Mouse (Mus musculus) hindbrain, postnatal 0 days (tissue): ENCODE data around the gene AI481877. TPM values are rescaled to one million over a fixed set of nuclear protein-coding genes. Genes with fewer than 3 reads are reported as not detected.
"Not testable (repeated sequence)": the region's sequence is repeated elsewhere in the genome, so short reads cannot be mapped to it uniquely, and the experiment has no call there.

Experiments
- ATAC-seq: fragments of 200-750 bp; cut with Nextera tagmentation; 2 replicates; pipeline ENCODE4 v1.8.0; 2017; ENCODE audit warnings: mild to moderate bottlenecking, moderate TSS enrichment, moderate library complexity
- DNase-seq: peaks from one replicate; pipeline ENCODE4 v3.0.0-alpha.2; 2015; ENCODE audit warnings: low spot score
- H3K27ac ChIP-seq: fragments of 300-500 bp; sonication (generic); 2 replicates; pipeline ENCODE4 v1.5.1; 2014; ENCODE audit warnings: mild to moderate bottlenecking
- H3K27me3 ChIP-seq: fragments of 300-500 bp; sonication (generic); 2 replicates; pipeline ENCODE4 v1.6.1; 2014; ENCODE audit warnings: low read length, mixed read lengths; ENCODE audit not compliant: insufficient read depth
- H3K36me3 ChIP-seq: fragments of 300-500 bp; sonication (generic); 2 replicates; pipeline ENCODE4 v1.6.1; 2014; ENCODE audit warnings: low read length, mixed read lengths; ENCODE audit not compliant: insufficient read depth
- H3K4me1 ChIP-seq: fragments of 300-500 bp; sonication (generic); 2 replicates; pipeline ENCODE4 v1.6.1; 2014; ENCODE audit warnings: antibody characterized with exemption, low read length, mixed read lengths; ENCODE audit not compliant: insufficient read depth
- H3K4me2 ChIP-seq: fragments of 300-500 bp; sonication (generic); 2 replicates; pipeline ENCODE4 v1.6.1; 2014; ENCODE audit warnings: low read depth, mild to moderate bottlenecking, low read length, moderate library complexity, mixed read lengths
- H3K4me3 ChIP-seq: fragments of 300-500 bp; sonication (generic); 2 replicates; pipeline ENCODE4 v1.5.1; 2014; ENCODE audit warnings: low read length
- H3K9ac ChIP-seq: fragments of 300-500 bp; sonication (generic); replicated peaks from 2 replicates; pipeline ENCODE4 v1.6.1; 2014; ENCODE audit warnings: mild to moderate bottlenecking, low read length, moderate library complexity, mixed read lengths
- H3K9me3 ChIP-seq: fragments of 300-500 bp; sonication (generic); 2 replicates; pipeline ENCODE4 v1.6.1; 2016; ENCODE audit warnings: low read length, mixed read lengths
- CTCF ChIP-seq: IDR thresholded peaks from 2 replicates; pipeline ENCODE4 v1.5.1; 2016; ENCODE audit warnings: antibody characterized with exemption, control low read depth, low read depth
- WGBS: fragments of 180-500 bp; shearing (Covaris S2); extraction: QIAGEN DNeasy Blood & Tissue Kit; methylation state at CpG from one replicate; pipeline ENCODE4 v1.1.7; 2014; 5-methylcytosine and 5-hydroxymethylcytosine counted together
- polyA plus RNA-seq: library from polyadenylated mRNA; unstranded; fragments of >200 nt; fragmentation: Nextera tagmentation; extraction: Ambion mirVana; gene quantifications from 2 replicates; pipeline ENCODE4 v1.2.1, GENCODE M21; 2015
- total RNA-seq: library from RNA; depleted of rRNA; stranded (reverse); fragments of >200 nt; gene quantifications from 2 replicates; pipeline ENCODE4 v1.2.3, GENCODE M21; 2014; rRNA removed

Gene AI481877
- total RNA-seq (not detected in 2 replicates), polyA plus RNA-seq (0.05 TPM in 1 of 2 replicates, not detected in the other)

DNA sequence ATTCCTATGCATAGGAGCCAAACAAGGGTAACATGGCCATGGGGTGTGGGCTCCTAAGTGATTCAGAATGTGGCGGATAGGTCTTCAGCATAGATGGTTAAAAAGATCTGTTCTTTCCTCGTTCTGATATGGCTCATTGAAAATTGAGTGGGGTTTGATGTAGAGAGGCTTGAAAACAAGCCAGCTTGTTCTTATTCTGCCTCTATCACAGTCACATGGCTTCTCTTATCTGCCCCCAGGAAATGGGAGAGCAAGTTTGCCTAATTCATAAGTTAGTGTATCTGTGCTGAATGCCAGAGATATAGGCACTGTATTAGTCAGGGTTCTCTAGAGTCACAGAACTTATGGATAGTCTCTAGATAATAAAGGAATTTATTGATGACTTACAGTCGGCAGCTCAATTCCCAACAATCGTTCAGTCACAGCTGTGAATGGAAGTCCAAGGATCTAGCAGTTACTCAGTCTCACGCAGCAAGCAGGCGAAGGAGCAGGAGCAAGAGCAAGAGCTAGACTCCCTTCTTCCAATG is at the start of gene AI481877:
Gene AI481877 (minus strand): TSS at position 477 of the 527 bp plus-strand sequence.
- H3K27ac ChIP-seq, H3K4me2 ChIP-seq, H3K4me3 ChIP-seq, DNase-seq, ATAC-seq, H3K9me3 ChIP-seq, H3K4me1 ChIP-seq, H3K27me3 ChIP-seq, H3K36me3 ChIP-seq, H3K9ac ChIP-seq: not testable (repeated sequence)
- 75% methylated on average over 3 of the region's 6 CpGs for WGBS

DNA sequence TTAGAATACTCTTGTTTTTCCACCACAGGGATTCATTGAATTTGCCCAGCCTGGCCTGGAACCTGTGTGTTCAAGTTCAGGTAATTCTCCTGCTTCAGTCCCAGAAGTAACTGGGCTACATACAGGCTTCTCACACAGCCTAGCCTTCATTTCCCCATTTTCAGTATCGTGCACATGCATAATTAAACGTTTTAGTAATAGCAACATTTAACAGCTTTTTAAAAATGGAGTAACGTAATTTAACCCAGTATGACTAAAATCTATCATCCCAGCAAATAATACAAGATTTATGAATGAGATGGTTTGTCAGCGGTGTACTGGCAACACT is 49.7 kb upstream of the AI481877 start:
- DNase-seq (peak; percentile 4), ATAC-seq (no peak)
- peak overlapping the region; percentile 94 for H3K4me3 ChIP-seq
- H3K27me3 ChIP-seq: no peaks in the 10 kb centered on the region
- peak overlapping the region; percentile 61 for H3K4me2 ChIP-seq
- H3K9me3 ChIP-seq: no peaks in the 10 kb centered on the region
- H3K4me1 ChIP-seq: no peaks in the 10 kb centered on the region
- no peak for TF ChIP-seq CTCF
- WGBS: 16% methylated on average over 4 of the region's 4 CpGs
- peak overlapping the region; percentile 95 for H3K9ac ChIP-seq
- no peaks in the 10 kb centered on the region for H3K36me3 ChIP-seq
- peak overlapping the region; percentile 98 for H3K27ac ChIP-seq

DNA sequence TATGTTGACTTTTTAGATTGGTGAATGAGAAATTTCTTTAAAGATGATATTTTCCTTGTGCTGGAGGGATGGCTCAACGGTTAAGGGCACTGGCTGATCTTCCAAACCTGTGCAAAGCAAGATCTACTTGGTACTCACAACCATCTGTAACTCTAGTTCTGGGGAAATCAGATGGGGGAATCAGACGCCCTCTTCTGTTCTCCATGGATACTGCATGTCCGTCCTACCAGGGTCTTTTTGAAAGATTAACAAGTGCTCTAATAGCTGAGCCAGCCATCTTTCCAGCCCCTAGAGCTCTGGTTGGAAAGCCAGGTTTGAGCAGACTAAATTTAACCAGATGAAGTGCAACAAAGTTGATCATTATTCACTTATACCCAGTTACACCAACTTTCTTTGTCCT is 48.5 kb upstream of the AI481877 start:
- Histone ChIP-seq H3K36me3 (no peaks in the 10 kb centered on the region), H3K4me2 (no peak overlapping the region), H3K27me3 (no peaks in the 10 kb centered on the region), H3K9ac (no peak overlapping the region), H3K27ac (no peak overlapping the region), H3K4me3 (no peak overlapping the region), H3K9me3 (no peaks in the 10 kb centered on the region), H3K4me1 (no peaks in the 10 kb centered on the region)
- no peak for ATAC-seq
- 23% methylated on average over 3 of the region's 3 CpGs for WGBS
- peak; percentile 70 for TF ChIP-seq CTCF
- peak; percentile 64 for DNase-seq

GRCm38 (mm10) chr4:59185671-59186070 is 46.9 kb upstream of the AI481877 start:
- Histone ChIP-seq H3K9me3 (no peaks in the 10 kb centered on the region), H3K27ac (no peak overlapping the region), H3K4me1 (no peaks in the 10 kb centered on the region), H3K9ac (no peak overlapping the region), H3K4me2 (no peak overlapping the region), H3K36me3 (no peaks in the 10 kb centered on the region), H3K27me3 (no peaks in the 10 kb centered on the region), H3K4me3 (no peak overlapping the region)
- DNase-seq (no peak), ATAC-seq (no peak)
- 64% methylated on average over 3 of the region's 3 CpGs for WGBS
- no peak for TF ChIP-seq CTCF

- no peak for DNase-seq
These were observed 42.8 kb upstream of the AI481877 start for GRCm38 (mm10) chr4:59181320-59182271.

DNA sequence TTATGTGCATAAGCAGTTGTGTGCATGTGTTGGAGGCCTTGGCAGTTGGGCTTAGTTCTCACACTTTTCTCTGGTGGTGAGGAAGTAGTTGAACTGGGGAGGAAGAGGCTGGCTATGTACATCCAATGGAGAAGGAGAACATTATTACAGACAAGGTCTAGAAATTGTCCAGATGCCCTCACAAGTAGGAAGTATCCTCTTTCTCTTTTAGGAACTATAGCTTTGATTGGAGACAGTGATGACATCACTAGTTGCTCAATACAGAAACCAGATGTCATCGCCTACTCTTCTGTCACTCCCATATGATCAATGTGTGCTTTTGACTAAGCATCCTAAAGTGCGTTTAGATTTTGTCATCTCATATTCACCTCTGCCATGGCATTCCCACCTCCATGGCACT is 38.8 kb upstream of the AI481877 start:
- no peak for DNase-seq
- Histone ChIP-seq H3K4me2 (no peak overlapping the region), H3K27ac (no peak overlapping the region), H3K4me1 (no peaks in the 10 kb centered on the region), H3K36me3 (no peaks in the 10 kb centered on the region), H3K4me3 (no peak overlapping the region), H3K9me3 (no peaks in the 10 kb centered on the region), H3K27me3 (no peaks in the 10 kb centered on the region), H3K9ac (no peak overlapping the region)
- no peak for TF ChIP-seq CTCF
- ATAC-seq: no peak
- 96% methylated on average over 2 of the region's 2 CpGs for WGBS

More at GRCm38 (mm10) chr4:59181320-59182271, 42.8 kb upstream of the AI481877 start:
- 26% methylated on average over 5 of the region's 5 CpGs for WGBS
- no peak overlapping the region for H3K4me2 ChIP-seq
- H3K4me1 ChIP-seq: no peaks in the 10 kb centered on the region
- H3K9ac ChIP-seq: no peak overlapping the region
- no peaks in the 10 kb centered on the region for H3K9me3 ChIP-seq
- no peaks in the 10 kb centered on the region for H3K36me3 ChIP-seq
- H3K27ac ChIP-seq: no peak overlapping the region
- no peaks in the 10 kb centered on the region for H3K27me3 ChIP-seq
- no peak for ATAC-seq
- H3K4me3 ChIP-seq: no peak overlapping the region
- TF ChIP-seq CTCF: no peak

DNA sequence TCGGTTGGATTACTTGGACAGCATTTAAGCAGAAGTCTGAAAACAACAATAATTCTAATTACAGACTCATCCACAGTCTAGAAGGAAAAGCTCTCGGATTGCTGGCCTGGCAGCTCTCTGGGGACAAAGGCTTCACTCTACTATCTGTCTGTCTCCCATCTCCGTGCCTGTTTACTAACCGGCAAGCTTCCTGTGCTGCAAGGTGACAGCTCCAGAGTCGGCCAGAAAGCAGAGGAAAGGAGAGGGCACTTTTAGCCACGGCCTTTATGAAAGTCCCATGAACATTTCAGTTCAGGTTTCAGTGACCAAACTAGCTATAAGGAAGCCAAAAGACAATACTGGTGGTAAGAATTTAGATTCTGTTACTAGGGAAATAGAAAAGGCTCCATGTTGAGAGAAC is 37.1 kb upstream of the AI481877 start:
- Histone ChIP-seq H3K4me3 (no peak overlapping the region), H3K27ac (no peak overlapping the region), H3K4me1 (no peaks in the 10 kb centered on the region), H3K27me3 (no peaks in the 10 kb centered on the region), H3K4me2 (no peak overlapping the region), H3K9me3 (no peaks in the 10 kb centered on the region), H3K9ac (no peak overlapping the region), H3K36me3 (no peaks in the 10 kb centered on the region)
- WGBS: 51% methylated on average over 6 of the region's 6 CpGs
- no peak for TF ChIP-seq CTCF
- DNase-seq (no peak), ATAC-seq (no peak)
